Mouse (Mus musculus) left cerebral cortex, adult 8-10 months (tissue): ENCODE measurements at regions not wholly inside any gene's neighbourhood (a gene's known extent, or its start where the extent isn't known, plus 50 kb on each side); places are given as distances from the start of the nearest gene placed in this dataset.

Experiments
- DNase-seq, 2 experiments: peaks; one replicate each; pipeline ENCODE4 v3.0.0; 2022; ENCODE audit warnings: low spot score in 2 of 2

GRCm38 (mm10) chr3:49520088-49520487 lies 237.0 kb downstream of the Pcdh18 start:
- no peak for DNase-seq

- DNase-seq, result no peak
These were observed 252.5 kb downstream of the Pcdh18 start for GRCm38 (mm10) chr3:49504581-49504980.

GRCm38 (mm10) chr3:49502351-49502750 lies 254.8 kb downstream of the Pcdh18 start:
- DNase-seq, result no peak

GRCm38 (mm10) chr3:49485105-49485504 lies 272.0 kb downstream of the Pcdh18 start:
- DNase-seq, result no peak
